Mouse (Mus musculus): ENCODE data around the gene Pld2. TPM values are rescaled to one million over a fixed set of nuclear protein-coding genes. Genes with fewer than 3 reads are reported as not detected.

The Pld2 gene
- total and polyA plus RNA-seq, 3 experiments = 4.3 to 15.1 (median 5.8) TPM

- intact Hi-C loops (cut with DNase I) = loop anchor here (1.0 kb wide), 3 partner anchors 54 to 92 kb away; partner anchors contain the start of gene Arrb2
- 17% methylated on average over 4 of the region's 4 CpGs for WGBS
- H3K4me1 ChIP-seq (ENCODE audit: control insufficient read depth, insufficient read depth, low read length) = no peaks in the 10 kb centered on the region
- peak; percentile 79 to 80 for DNase-seq
- H3K79me2 ChIP-seq (replicated peaks; ENCODE audit: control insufficient read depth, insufficient read depth, low read length) = no peaks in the 10 kb centered on the region
- no peaks in the 10 kb centered on the region for H3K27me3 ChIP-seq (ENCODE audit: control insufficient read depth, insufficient read depth, low read length)
- H3K36me3 ChIP-seq (ENCODE audit: control insufficient read depth, insufficient read depth, low read length) = no peaks in the 10 kb centered on the region
- no peak for TF ChIP-seq POLR2A (IDR thresholded peaks at IDR 0.05; ENCODE audit: insufficient read depth, low read depth, low read length)
- peak; percentile 88 for TF ChIP-seq CTCF (IDR thresholded peaks at IDR 0.05)
- 0 out of 2 replicates have a peak, but pooled peaks have one; percentile 49 for TF ChIP-seq EP300 (IDR thresholded peaks at IDR 0.05; ENCODE audit: insufficient read depth, low read depth, low read length)
- no peak overlapping the region for H3K27ac ChIP-seq
- H3K9ac ChIP-seq (ENCODE audit: low read depth, low read length) = no peak overlapping the region
- no peak overlapping the region for H3K4me3 ChIP-seq
Measured at GRCm38 (mm10) chr11:70506385-70506784, 33.5 kb upstream of the Pld2 start.

GRCm38 (mm10) chr11:70506962-70507515, 32.8 kb upstream of the Pld2 start:
- Histone ChIP-seq H3K9ac (ENCODE audit: low read depth, low read length) (no peak overlapping the region), H3K36me3 (ENCODE audit: control insufficient read depth, insufficient read depth, low read length) (no peaks in the 10 kb centered on the region), H3K4me3 (no peak overlapping the region), H3K27ac (no peak overlapping the region), H3K4me1 (ENCODE audit: control insufficient read depth, insufficient read depth, low read length) (no peaks in the 10 kb centered on the region), H3K27me3 (ENCODE audit: control insufficient read depth, insufficient read depth, low read length) (no peaks in the 10 kb centered on the region), H3K79me2 (replicated peaks; ENCODE audit: control insufficient read depth, insufficient read depth, low read length) (no peaks in the 10 kb centered on the region)
- WGBS = 71% methylated on average over 7 of the region's 7 CpGs
- TF ChIP-seq CTCF (IDR thresholded peaks at IDR 0.05) = no peak
- no peak for TF ChIP-seq EP300 (IDR thresholded peaks at IDR 0.05; ENCODE audit: insufficient read depth, low read depth, low read length)
- no peak for TF ChIP-seq POLR2A (IDR thresholded peaks at IDR 0.05; ENCODE audit: insufficient read depth, low read depth, low read length)
- DNase-seq = no peak
- intact Hi-C loops (cut with DNase I) = loop anchor here (1.0 kb wide), 3 partner anchors 55 to 93 kb away; partner anchors contain the start of gene Arrb2

GRCm38 (mm10) chr11:70509753-70510564, 29.9 kb upstream of the Pld2 start:
- TF ChIP-seq EP300 (IDR thresholded peaks at IDR 0.05; ENCODE audit: insufficient read depth, low read depth, low read length) = no peak
- TF ChIP-seq CTCF (IDR thresholded peaks at IDR 0.05) = peak; percentile 69
- 13% methylated on average over 19 of the region's 19 CpGs for WGBS
- H3K4me1 ChIP-seq (ENCODE audit: control insufficient read depth, insufficient read depth, low read length) = no peaks in the 10 kb centered on the region; the same call in 1 of the 2 replicates
- H3K27ac ChIP-seq = no peak overlapping the region
- H3K9ac ChIP-seq (ENCODE audit: low read depth, low read length) = no peak overlapping the region
- intact Hi-C loops (cut with DNase I) = no loop called here
- H3K4me3 ChIP-seq = no peak overlapping the region
- no peaks in the 10 kb centered on the region for H3K79me2 ChIP-seq (replicated peaks; ENCODE audit: control insufficient read depth, insufficient read depth, low read length)
- H3K36me3 ChIP-seq (ENCODE audit: control insufficient read depth, insufficient read depth, low read length) = no peaks in the 10 kb centered on the region
- DNase-seq = peak in 1 of 2 experiments; percentile 48
- no peaks in the 10 kb centered on the region for H3K27me3 ChIP-seq (ENCODE audit: control insufficient read depth, insufficient read depth, low read length)

GRCm38 (mm10) chr11:70511242-70511641, 28.6 kb upstream of the Pld2 start:
- no peak overlapping the region for H3K9ac ChIP-seq (ENCODE audit: low read depth, low read length)
- no peak overlapping the region for H3K4me3 ChIP-seq
- H3K27ac ChIP-seq = no peak overlapping the region
- DNase-seq = no peak
- H3K36me3 ChIP-seq (ENCODE audit: control insufficient read depth, insufficient read depth, low read length) = no peaks in the 10 kb centered on the region
- 80% methylated on average over 2 of the region's 2 CpGs for WGBS
- H3K27me3 ChIP-seq (ENCODE audit: control insufficient read depth, insufficient read depth, low read length) = no peaks in the 10 kb centered on the region
- no peak for TF ChIP-seq EP300 (IDR thresholded peaks at IDR 0.05; ENCODE audit: insufficient read depth, low read depth, low read length)
- no peak for TF ChIP-seq CTCF (IDR thresholded peaks at IDR 0.05)
- no peak for TF ChIP-seq POLR2A (IDR thresholded peaks at IDR 0.05; ENCODE audit: insufficient read depth, low read depth, low read length)
- no peaks in the 10 kb centered on the region; the same call in 1 of the 2 replicates for H3K4me1 ChIP-seq (ENCODE audit: control insufficient read depth, insufficient read depth, low read length)
- intact Hi-C loops (cut with DNase I) = no loop called here
- no peaks in the 10 kb centered on the region for H3K79me2 ChIP-seq (replicated peaks; ENCODE audit: control insufficient read depth, insufficient read depth, low read length)

GRCm38 (mm10) chr11:70511825-70512224, 28.0 kb upstream of the Pld2 start:
- H3K9ac ChIP-seq (ENCODE audit: low read depth, low read length) = no peak overlapping the region
- H3K79me2 ChIP-seq (replicated peaks; ENCODE audit: control insufficient read depth, insufficient read depth, low read length) = no peaks in the 10 kb centered on the region
- WGBS = 93% methylated on average over 7 of the region's 7 CpGs
- DNase-seq = no peak
- no peaks in the 10 kb centered on the region for H3K27me3 ChIP-seq (ENCODE audit: control insufficient read depth, insufficient read depth, low read length)
- H3K36me3 ChIP-seq (ENCODE audit: control insufficient read depth, insufficient read depth, low read length) = no peaks in the 10 kb centered on the region
- no peak overlapping the region for H3K4me3 ChIP-seq
- H3K27ac ChIP-seq = no peak overlapping the region
- intact Hi-C loops (cut with DNase I) = no loop called here
- H3K4me1 ChIP-seq (ENCODE audit: control insufficient read depth, insufficient read depth, low read length) = no peaks in the 10 kb centered on the region; the same call in 1 of the 2 replicates
- no peak for TF ChIP-seq POLR2A (IDR thresholded peaks at IDR 0.05; ENCODE audit: insufficient read depth, low read depth, low read length)
